Mouse (Mus musculus): Measurements from ENCODE around the gene Larp7. TPM values are rescaled to one million over a fixed set of nuclear protein-coding genes. Genes with fewer than 3 reads are reported as not detected.

Gene Larp7
- total RNA-seq, 2 experiments from 2014 or later: 20.5 to 22.7 TPM

DNA sequence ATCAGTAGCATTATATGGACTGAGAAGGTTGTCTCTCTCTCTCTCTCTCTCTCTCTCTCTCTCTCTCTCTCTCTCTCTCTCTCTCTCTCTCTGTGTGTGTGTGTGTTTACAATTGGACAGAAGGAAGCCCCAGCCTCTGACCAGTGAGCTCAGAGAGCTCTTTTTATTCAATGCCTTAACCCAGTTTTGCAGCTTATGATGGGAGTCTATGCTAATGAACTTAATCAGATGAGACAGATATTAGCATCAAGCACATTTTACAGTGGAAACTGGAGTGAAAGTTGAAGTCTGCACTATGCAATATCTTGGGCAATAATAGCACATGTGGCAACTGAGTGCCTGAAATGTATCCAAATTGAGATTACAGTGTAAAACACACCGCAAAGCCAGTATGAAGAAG is 37.9 kb downstream of the Larp7 start:
- DNase-seq (ENCODE audit: low spot score): no peak
- intact Hi-C loops (cut with DNase I): no loop called here

DNA sequence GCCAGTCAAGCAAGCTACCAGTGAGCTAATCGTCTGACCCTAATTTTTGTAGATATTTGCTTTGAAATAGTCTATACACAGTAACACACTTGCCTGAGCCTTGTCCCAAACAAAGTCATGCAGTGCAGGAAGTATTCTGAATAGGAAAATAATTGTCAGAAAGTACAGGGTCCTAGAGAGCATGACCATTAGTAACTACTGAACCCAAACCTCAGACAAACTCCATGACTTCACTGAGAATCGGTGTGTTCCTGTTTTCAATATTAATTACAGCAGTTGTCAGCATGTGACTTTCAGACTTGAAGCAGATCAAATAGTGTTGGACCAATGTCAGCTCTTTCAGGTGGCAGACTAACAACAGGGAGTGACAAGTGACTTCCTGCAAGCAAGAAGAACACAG is 39.5 kb downstream of the Larp7 start:
- intact Hi-C loops (cut with DNase I): no loop called here
- DNase-seq (ENCODE audit: low spot score): no peak

DNA sequence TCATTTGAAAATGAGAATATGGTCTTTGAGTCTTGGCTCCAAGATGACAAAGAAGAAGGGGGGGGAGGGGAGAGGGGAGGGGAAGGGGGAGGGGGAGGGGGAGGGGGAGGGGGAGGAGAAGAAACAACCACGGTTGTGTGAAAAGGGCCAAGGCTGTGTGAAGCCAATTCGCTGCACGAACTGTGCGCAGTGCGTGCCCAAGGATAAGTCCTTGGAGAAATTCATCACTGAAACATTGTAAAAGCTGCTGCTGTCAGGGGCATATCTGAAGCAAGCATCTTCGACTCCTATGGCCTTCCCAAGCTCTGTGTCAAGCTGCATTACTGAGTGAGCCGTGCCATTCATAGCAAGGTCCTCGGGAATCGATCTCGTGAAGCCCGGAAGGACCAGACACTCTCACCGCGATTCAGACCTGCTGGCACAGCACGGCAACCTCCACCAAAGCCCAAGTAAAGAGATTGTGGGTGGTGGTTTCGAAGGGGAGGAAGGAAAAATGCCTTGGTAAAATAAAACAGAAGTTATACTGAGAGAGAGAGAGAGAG is 40.3 kb downstream of the Larp7 start:
- intact Hi-C loops (cut with DNase I): no loop called here
- no peak for DNase-seq (ENCODE audit: low spot score)

DNA sequence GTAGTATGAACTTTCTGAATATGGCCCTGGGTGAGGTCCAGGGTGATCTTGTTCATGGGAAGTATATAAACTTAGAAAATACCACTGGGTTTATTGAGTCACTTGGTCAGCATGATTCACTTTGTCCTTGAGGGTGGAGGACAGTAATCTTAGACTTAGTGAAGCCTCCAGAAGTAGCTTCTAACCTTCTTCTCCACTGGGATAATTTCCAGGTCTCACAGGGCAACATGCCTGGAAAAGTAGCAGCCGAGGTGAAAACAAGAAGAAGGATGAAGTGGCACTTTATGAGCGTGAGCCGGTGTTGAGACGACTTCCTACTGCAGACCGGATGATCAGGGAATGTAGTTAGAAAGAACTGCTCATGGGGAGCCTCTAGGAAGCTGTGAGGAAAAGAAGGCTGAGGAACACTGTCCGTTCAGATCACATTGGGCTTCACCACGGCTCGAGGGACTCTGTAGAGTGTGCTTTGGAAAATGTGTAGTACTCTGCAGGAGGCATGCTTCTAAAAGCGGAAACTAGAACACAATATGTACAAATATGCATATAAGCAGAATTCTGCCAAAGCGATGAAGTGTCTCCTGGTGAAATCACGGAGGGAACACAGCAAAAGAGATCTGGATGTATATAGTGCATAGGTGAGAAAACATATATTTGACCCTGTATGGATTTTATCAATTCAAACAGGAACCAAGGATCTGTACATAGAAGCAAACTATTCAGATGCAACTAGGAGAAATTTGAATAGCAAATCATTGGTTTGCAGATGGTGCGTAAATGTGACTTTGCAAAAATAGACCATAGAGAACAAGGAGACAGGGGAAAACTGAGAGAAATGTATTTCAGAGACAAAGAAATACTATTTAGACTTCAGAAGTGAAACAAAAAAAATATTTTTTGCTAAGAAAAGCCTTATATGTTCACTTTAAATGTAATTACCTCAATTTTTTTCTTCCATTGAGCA is 41.1 kb downstream of the Larp7 start:
- DNase-seq (ENCODE audit: low spot score): no peak
- intact Hi-C loops (cut with DNase I): no loop called here

GRCm38 (mm10) chr3:127507878-127508783 is 45.0 kb downstream of the Larp7 start:
- no peak for DNase-seq (ENCODE audit: low spot score)
- intact Hi-C loops (cut with DNase I): no loop called here

- intact Hi-C loops (cut with DNase I): no loop called here
- peak; percentile 1 for DNase-seq (ENCODE audit: low spot score)
These were observed 54.3 kb downstream of the Larp7 start, which contains the start of gene Ank2 for GRCm38 (mm10) chr3:127498742-127499400. Ank2 (minus strand) TSS chr3:127499350.

DNA sequence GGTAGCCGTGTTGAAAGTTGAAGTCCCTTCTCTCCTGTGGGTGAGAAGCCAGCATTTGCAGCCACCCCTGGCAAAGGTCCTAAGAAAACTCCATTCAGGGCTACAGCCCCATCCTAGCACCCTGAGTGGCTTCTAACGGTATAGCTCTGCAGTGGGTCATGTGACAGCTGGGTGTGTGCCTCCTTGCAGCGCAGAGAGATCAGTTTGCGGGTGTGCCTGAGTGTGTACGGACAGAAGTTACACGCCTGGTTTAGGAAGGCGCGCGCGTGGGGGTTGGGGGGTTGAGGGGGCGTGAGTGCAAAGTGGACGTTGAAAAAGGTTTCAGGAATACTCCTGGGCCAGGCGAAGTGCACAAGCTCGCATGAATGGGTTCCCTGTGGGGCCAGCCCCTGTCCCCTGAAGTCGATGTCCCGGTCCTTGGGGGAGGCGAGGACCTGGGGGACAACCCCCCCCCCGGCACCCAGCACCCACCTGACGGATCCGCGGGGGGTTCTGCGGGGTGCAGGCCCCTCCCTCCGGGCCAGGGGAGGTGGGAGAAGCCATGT is 54.9 kb downstream of the Larp7 start:
- peak; percentile 1 for DNase-seq (ENCODE audit: low spot score)
- intact Hi-C loops (cut with DNase I): no loop called here

DNA sequence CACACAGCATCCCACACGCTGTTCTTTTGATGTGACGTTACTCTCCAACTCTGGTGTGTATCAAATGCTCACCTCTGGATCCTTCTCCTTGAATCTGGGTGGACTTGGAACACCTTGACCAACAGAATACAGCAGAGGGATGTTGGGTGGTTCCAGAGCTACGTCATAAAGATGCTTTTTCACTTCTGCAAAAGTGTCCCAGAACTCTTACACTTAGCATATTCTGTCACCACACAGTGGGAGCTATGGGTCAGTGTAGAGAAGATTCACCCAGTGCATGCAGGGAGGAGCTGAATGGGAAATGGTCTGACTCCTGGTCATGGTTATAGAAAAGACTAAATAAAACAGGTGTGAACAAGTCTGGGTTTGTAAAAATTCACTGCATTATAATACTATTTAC is 60.5 kb downstream of the Larp7 start:
- intact Hi-C loops (cut with DNase I): no loop called here

GRCm38 (mm10) chr3:127487302-127487701 is 65.8 kb downstream of the Larp7 start:
- DNase-seq (ENCODE audit: low spot score): no peak
- intact Hi-C loops (cut with DNase I): no loop called here

More for the DNA sequence above, 60.5 kb downstream of the Larp7 start:
- DNase-seq (ENCODE audit: low spot score): no peak

Small RNA genes lying within 50 kb of the gene (microRNA-seq; reads per million reads assigned to microRNA genes)
- 2.5 reads per million for gene Mir302a
- 1.9 reads per million for gene Mir302b
- not detected for gene Mir302c
- gene Mir302d: 3.3 reads per million, percentile 5 among the genes with 10 or more reads in this experiment
- gene Mir367: not detected

Other genes starting within 250 kb of the Larp7 start
- 100 to 1,000 TPM; 299 to 338 TPM for gene Ank2, start 54.0 kb downstream of the Larp7 start, total RNA-seq (2021)
- gene Zgrf1, start 140 bp upstream of the Larp7 start, total RNA-seq (2021): under 1 TPM; 0.73 to 0.78 TPM
- gene Neurog2, start 79.8 kb upstream of the Larp7 start, total RNA-seq (2021): not detected
- gene Alpk1, start 227.2 kb upstream of the Larp7 start, total RNA-seq (2021): 1 to 10 TPM; 2.4 to 3.9 TPM
- 1 to 10 TPM; 2.0 to 2.2 TPM for gene Tifa, start 236.5 kb upstream of the Larp7 start, total RNA-seq (2021)